Mouse (Mus musculus) heart, embryonic 11.5 days (tissue): Measurements from ENCODE around the gene Chst1. TPM values are rescaled to one million over a fixed set of nuclear protein-coding genes. Genes with fewer than 3 reads are reported as not detected.

ENCODE experiments used
- ATAC-seq: fragments of 200-750 bp; cut with Nextera tagmentation; replicated peaks from 2 replicates; pipeline ENCODE4 v1.8.0; 2017; ENCODE audit warnings: moderate library complexity; ENCODE audit not compliant: insufficient number of reproducible peaks, low FRiP score, low TSS enrichment
- H3K27ac ChIP-seq: fragments of 300-500 bp; sonication (generic); 2 replicates; pipeline ENCODE4 v1.5.1; 2014; ENCODE audit warnings: mild to moderate bottlenecking, low read depth, low read length
- H3K27me3 ChIP-seq: fragments of 300-500 bp; sonication (generic); 2 replicates; pipeline ENCODE4 v1.6.1; 2014; ENCODE audit warnings: mild to moderate bottlenecking, low read length, mixed read lengths; ENCODE audit not compliant: control insufficient read depth, insufficient read depth
- H3K36me3 ChIP-seq: fragments of 300-500 bp; sonication (generic); 2 replicates; pipeline ENCODE4 v1.6.1; 2014; ENCODE audit warnings: mild to moderate bottlenecking, low read length, moderate library complexity, mixed read lengths; ENCODE audit not compliant: control insufficient read depth, insufficient read depth
- H3K4me1 ChIP-seq: fragments of 300-500 bp; sonication (generic); 2 replicates; pipeline ENCODE4 v1.6.1; 2014; ENCODE audit warnings: low read length; ENCODE audit not compliant: control insufficient read depth, insufficient read depth
- H3K4me2 ChIP-seq: fragments of 300-500 bp; sonication (generic); 2 replicates; pipeline ENCODE4 v1.6.1; 2014; ENCODE audit warnings: mild to moderate bottlenecking, moderate library complexity
- H3K4me3 ChIP-seq: fragments of 300-500 bp; sonication (generic); 2 replicates; pipeline ENCODE4 v1.5.1; 2014; ENCODE audit warnings: low read depth, low read length
- H3K9ac ChIP-seq: fragments of 300-500 bp; sonication (generic); 2 replicates; pipeline ENCODE4 v1.6.1; 2014; ENCODE audit warnings: mild to moderate bottlenecking, low read depth, low read length, moderate library complexity
- H3K9me3 ChIP-seq: fragments of 300-500 bp; sonication (generic); replicated peaks from 2 replicates; pipeline ENCODE4 v1.6.1; 2016; ENCODE audit warnings: low read length; ENCODE audit not compliant: control insufficient read depth
- WGBS: fragments of 180-500 bp; shearing (Covaris S2); extraction: QIAGEN DNeasy Blood & Tissue Kit; methylation state at CpG from one replicate; pipeline ENCODE4 v1.1.7; 2014; ENCODE audit not compliant: insufficient replicate concordance; 5-methylcytosine and 5-hydroxymethylcytosine counted together
- polyA plus RNA-seq: library from polyadenylated mRNA; unstranded; fragments of >200 nt; fragmentation: Nextera tagmentation; extraction: Ambion mirVana; gene quantifications from 2 replicates; pipeline ENCODE4 v1.2.1, GENCODE M21; 2014

Chst1 gene
- polyA plus RNA-seq, 1 experiment from 2014 or later = 1.1 TPM

- no peak for ATAC-seq
- Histone ChIP-seq H3K27me3 (no peaks in the 10 kb centered on the region), H3K9ac (no peak overlapping the region), H3K27ac (no peak overlapping the region), H3K4me2 (no peak overlapping the region), H3K36me3 (no peaks in the 10 kb centered on the region), H3K4me1 (no peaks in the 10 kb centered on the region), H3K9me3 (no peaks in the 10 kb centered on the region), H3K4me3 (no peak overlapping the region)
- WGBS = 86% methylated on average over 14 of the region's 14 CpGs
Observed at GRCm38 (mm10) chr2:92614106-92614505, 14.6 kb downstream of the Chst1 start.

- H3K9me3 ChIP-seq = no peaks in the 10 kb centered on the region
- H3K4me3 ChIP-seq = no peak overlapping the region
- H3K4me2 ChIP-seq = no peak overlapping the region
- ATAC-seq = no peak
- no peaks in the 10 kb centered on the region for H3K36me3 ChIP-seq
- no peaks in the 10 kb centered on the region for H3K27me3 ChIP-seq
- no peaks in the 10 kb centered on the region for H3K4me1 ChIP-seq
- no peak overlapping the region for H3K27ac ChIP-seq
- WGBS = 66% methylated on average over 16 of the region's 16 CpGs
- H3K9ac ChIP-seq = no peak overlapping the region
Observed at GRCm38 (mm10) chr2:92617077-92617756, 17.7 kb downstream of the Chst1 start.

- Histone ChIP-seq H3K9ac (no peak overlapping the region), H3K9me3 (no peaks in the 10 kb centered on the region), H3K4me3 (no peak overlapping the region), H3K27me3 (no peaks in the 10 kb centered on the region), H3K4me2 (no peak overlapping the region), H3K36me3 (no peaks in the 10 kb centered on the region), H3K27ac (no peak overlapping the region), H3K4me1 (no peaks in the 10 kb centered on the region)
- ATAC-seq = no peak
- WGBS = 62% methylated on average over 6 of the region's 6 CpGs
Observed at GRCm38 (mm10) chr2:92618016-92618415, 18.5 kb downstream of the Chst1 start.

- WGBS = 40% methylated on average over 2 of the region's 2 CpGs
Observed at GRCm38 (mm10) chr2:92627633-92628032, 28.1 kb downstream of the Chst1 start.

GRCm38 (mm10) chr2:92630799-92631198, 31.3 kb downstream of the Chst1 start:
- no peak overlapping the region for H3K4me3 ChIP-seq
- 81% methylated on average over 11 of the region's 11 CpGs for WGBS
- ATAC-seq = no peak

More at GRCm38 (mm10) chr2:92627633-92628032, 28.1 kb downstream of the Chst1 start:
- H3K4me3 ChIP-seq = no peak overlapping the region
- no peak overlapping the region for H3K9ac ChIP-seq
- no peak overlapping the region for H3K4me2 ChIP-seq
- ATAC-seq = no peak
- H3K36me3 ChIP-seq = no peaks in the 10 kb centered on the region
- H3K27ac ChIP-seq = no peak overlapping the region
- no peaks in the 10 kb centered on the region for H3K4me1 ChIP-seq
- no peaks in the 10 kb centered on the region for H3K27me3 ChIP-seq
- no peaks in the 10 kb centered on the region for H3K9me3 ChIP-seq

GRCm38 (mm10) chr2:92632027-92632426, 32.5 kb downstream of the Chst1 start:
- WGBS = 56% methylated on average over 1 of the region's 1 CpGs
- H3K27ac ChIP-seq = no peak overlapping the region
- H3K36me3 ChIP-seq = no peaks in the 10 kb centered on the region
- H3K4me3 ChIP-seq = no peak overlapping the region
- H3K9me3 ChIP-seq = no peaks in the 10 kb centered on the region
- H3K4me2 ChIP-seq = no peak overlapping the region
- H3K9ac ChIP-seq = no peak overlapping the region
- no peak for ATAC-seq
- H3K27me3 ChIP-seq = no peaks in the 10 kb centered on the region
- H3K4me1 ChIP-seq = no peaks in the 10 kb centered on the region

More at GRCm38 (mm10) chr2:92630799-92631198, 31.3 kb downstream of the Chst1 start:
- H3K4me2 ChIP-seq = no peak overlapping the region
- H3K27ac ChIP-seq = no peak overlapping the region
- no peaks in the 10 kb centered on the region for H3K36me3 ChIP-seq
- no peaks in the 10 kb centered on the region for H3K4me1 ChIP-seq
- no peaks in the 10 kb centered on the region for H3K9me3 ChIP-seq
- H3K9ac ChIP-seq = no peak overlapping the region
- no peaks in the 10 kb centered on the region for H3K27me3 ChIP-seq

- H3K27ac ChIP-seq = no peak overlapping the region
- no peak overlapping the region for H3K4me3 ChIP-seq
- H3K4me2 ChIP-seq = no peak overlapping the region
- no peaks in the 10 kb centered on the region for H3K36me3 ChIP-seq
- H3K9me3 ChIP-seq = no peaks in the 10 kb centered on the region
- no peak overlapping the region for H3K9ac ChIP-seq
- 19% methylated on average over 8 of the region's 8 CpGs for WGBS
- H3K4me1 ChIP-seq = peaks cover 3% of the 10 kb centered on the region
- no peaks in the 10 kb centered on the region for H3K27me3 ChIP-seq
- no peak for ATAC-seq
Observed at GRCm38 (mm10) chr2:92640555-92640954, 41.0 kb downstream of the Chst1 start.

GRCm38 (mm10) chr2:92645282-92646037, 46.0 kb downstream of the Chst1 start:
- 39% methylated on average over 7 of the region's 7 CpGs for WGBS
- no peaks in the 10 kb centered on the region for H3K36me3 ChIP-seq
- H3K4me1 ChIP-seq = peaks cover 7% of the 10 kb centered on the region
- 0 out of 2 replicates have a peak overlapping the region, but pooled peaks have one; percentile 15 for H3K27ac ChIP-seq
- ATAC-seq = 0 out of 2 replicates have a peak, but pooled peaks have one; percentile 36
- no peaks in the 10 kb centered on the region for H3K27me3 ChIP-seq
- H3K4me2 ChIP-seq = no peak overlapping the region
- H3K9ac ChIP-seq = 0 out of 2 replicates have a peak overlapping the region, but pooled peaks have one; percentile 34
- H3K9me3 ChIP-seq = no peaks in the 10 kb centered on the region
- no peak overlapping the region for H3K4me3 ChIP-seq
